Mouse (Mus musculus) small intestine, adult 2 months (tissue): ENCODE data around the gene Dcx.

ENCODE experiments used
- CTCF ChIP-seq: fragments of 200-500 bp; IDR thresholded peaks from 2 replicates; pipeline ENCODE4 v1.5.1; 2012; ENCODE audit warnings: low read depth, mild to moderate bottlenecking, control low read depth, inconsistent platforms, low read length, moderate library complexity, mixed read lengths; ENCODE audit not compliant: insufficient replicate concordance, insufficient read length; ENCODE audit errors: extremely low read depth
- POLR2A ChIP-seq: fragments of 200-500 bp; IDR thresholded peaks from 2 replicates; pipeline ENCODE4 v1.6.1; 2012; ENCODE audit warnings: low read depth, mild to moderate bottlenecking, control low read depth, inconsistent platforms, low read length, moderate library complexity

GRCm38 (mm10) chrX:143826521-143826920 lies 106.6 kb downstream of the Dcx start:
- TF ChIP-seq CTCF: no peak
- TF ChIP-seq POLR2A: no peak
